Comparison of ENCODE assay signal across 12 mouse cellular contexts in the genomic region with DNA sequence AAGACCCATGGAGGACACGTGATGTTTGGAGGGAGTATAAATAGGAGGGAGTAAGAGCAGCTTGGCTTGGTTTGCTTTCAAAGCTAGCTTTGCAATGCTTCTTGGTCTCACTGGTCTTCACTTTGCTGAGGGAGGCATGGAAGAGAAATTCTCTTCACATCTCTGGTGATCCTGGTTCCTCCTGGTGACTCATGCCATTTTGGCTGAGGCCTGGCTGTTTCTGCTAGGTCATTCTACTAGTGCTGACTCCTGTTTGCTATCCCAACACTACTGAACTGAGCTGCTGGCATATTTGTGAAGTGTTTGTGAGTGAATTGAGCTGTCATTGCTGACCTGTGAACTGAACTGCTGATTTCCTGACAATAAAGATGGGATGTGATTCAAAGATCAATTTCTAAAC.
"Had no signal": no experiment of that assay in that cellular context is flagged by ENCODE, and none has a peak within 500 bp of the region (broad histone marks: within the 10 kb centered on the region; RNA-seq: fewer than 3 reads in every experiment).

No protein-coding gene starts in this region.

- H3K27ac ChIP-seq: kidney, postnatal 0 days; layer of hippocampus, adult 2 months; liver, embryonic 13.5 days; lung, embryonic 15.5 days; stomach, postnatal 0 days had no signal

- DNase-seq: kidney, adult 2 months; kidney, postnatal 25 days; layer of hippocampus, adult 9-11 months; liver, embryonic 13.5 days; midbrain, embryonic 14.5 days; thymus, adult 2 months; thymus, postnatal 14 days; thymus, postnatal 4 days had no signal

- H3K4me3 ChIP-seq: layer of hippocampus, adult 2 months; liver, embryonic 13.5 days; lung, embryonic 15.5 days had no signal
